Mouse (Mus musculus): Measurements from ENCODE around the gene Faf1. TPM values are rescaled to one million over a fixed set of nuclear protein-coding genes. Genes with fewer than 3 reads are reported as not detected.
A peak's percentile ranks its signal among the peaks of the same experiment; 100 is the strongest.

Gene Faf1
- polyA plus RNA-seq, 1 experiment from 2014 or later: 30.3 TPM

GRCm38 (mm10) chr4:109665101-109665981 lies 11.0 kb upstream of the Faf1 start:
- Histone ChIP-seq H3K4me1 (ENCODE audit: insufficient read depth) (0 out of 2 replicates have a peak, but pooled peaks cover 3% of the 10 kb centered on the region), H3K36me3 (ENCODE audit: insufficient read depth) (no peaks in the 10 kb centered on the region), H3K9ac (peak overlapping the region; percentile 89), H3K27me3 (ENCODE audit: insufficient read depth, low read length) (peaks cover 32% of the 10 kb centered on the region), H3K27ac (ENCODE audit: low read depth) (peak overlapping the region; percentile 93), H3K4me2 (peak overlapping the region; percentile 92), H3K9me3 (ENCODE audit: low read depth, low read length) (no peaks in the 10 kb centered on the region), H3K4me3 (ENCODE audit: low read depth, low read length) (peak overlapping the region; percentile 69)
- peak; percentile 59 for ATAC-seq (ENCODE audit: insufficient read depth)
- under 1% methylated on average over 49 of the region's 49 CpGs for WGBS
- DNase-seq: peak; percentile 75
- no peak for TF ChIP-seq CTCF (IDR thresholded peaks at IDR 0.05; ENCODE audit: low read depth)

- peak overlapping the region; percentile 89 for H3K9ac ChIP-seq
- H3K9me3 ChIP-seq (ENCODE audit: low read depth, low read length): no peaks in the 10 kb centered on the region
- H3K4me2 ChIP-seq: peak overlapping the region; percentile 92
- H3K27ac ChIP-seq (ENCODE audit: low read depth): peak overlapping the region; percentile 93
- H3K36me3 ChIP-seq (ENCODE audit: insufficient read depth): no peaks in the 10 kb centered on the region
- DNase-seq (peak; percentile 65), ATAC-seq (ENCODE audit: insufficient read depth) (peak; percentile 46)
- H3K4me1 ChIP-seq (ENCODE audit: insufficient read depth): 0 out of 2 replicates have a peak, but pooled peaks cover 3% of the 10 kb centered on the region
- WGBS: under 1% methylated on average over 49 of the region's 49 CpGs
- peak overlapping the region; percentile 69 for H3K4me3 ChIP-seq (ENCODE audit: low read depth, low read length)
- peaks cover 29% of the 10 kb centered on the region for H3K27me3 ChIP-seq (ENCODE audit: insufficient read depth, low read length)
- no peak for TF ChIP-seq CTCF (IDR thresholded peaks at IDR 0.05; ENCODE audit: low read depth)
Measured at GRCm38 (mm10) chr4:109665982-109666460, 10.4 kb upstream of the Faf1 start.

GRCm38 (mm10) chr4:109666461-109667269 lies 9.7 kb upstream of the Faf1 start, which contains the start of gene Cdkn2c:
Cdkn2c (minus strand) TSS chr4:109667189.
- Histone ChIP-seq H3K4me2 (peak within 1 kb of the TSS; percentile 92), H3K27me3 (ENCODE audit: insufficient read depth, low read length) (peaks cover 22% of the 10 kb centered on the region), H3K9me3 (ENCODE audit: low read depth, low read length) (no peaks in the 10 kb centered on the region), H3K4me1 (ENCODE audit: insufficient read depth) (0 out of 2 replicates have a peak, but pooled peaks cover 3% of the 10 kb centered on the region), H3K27ac (ENCODE audit: low read depth) (peak within 1 kb of the TSS; percentile 93), H3K9ac (peak within 1 kb of the TSS; percentile 89), H3K36me3 (ENCODE audit: insufficient read depth) (no peaks in the 10 kb centered on the region), H3K4me3 (ENCODE audit: low read depth, low read length) (peak within 1 kb of the TSS; percentile 69)
- WGBS: under 1% methylated on average over 64 of the region's 64 CpGs
- peak; percentile 96 for DNase-seq
- TF ChIP-seq CTCF (IDR thresholded peaks at IDR 0.05; ENCODE audit: low read depth): no peak
- ATAC-seq (ENCODE audit: insufficient read depth): peak; percentile 96

GRCm38 (mm10) chr4:109667518-109667917 lies 8.9 kb upstream of the Faf1 start:
- ATAC-seq (ENCODE audit: insufficient read depth): no peak
- H3K9me3 ChIP-seq (ENCODE audit: low read depth, low read length): no peaks in the 10 kb centered on the region
- peak overlapping the region; percentile 92 for H3K4me2 ChIP-seq
- H3K36me3 ChIP-seq (ENCODE audit: insufficient read depth): no peaks in the 10 kb centered on the region
- H3K4me3 ChIP-seq (ENCODE audit: low read depth, low read length): peak overlapping the region; percentile 69
- TF ChIP-seq CTCF (IDR thresholded peaks at IDR 0.05; ENCODE audit: low read depth): no peak
- WGBS: 58% methylated on average over 2 of the region's 2 CpGs
- H3K4me1 ChIP-seq (ENCODE audit: insufficient read depth): 0 out of 2 replicates have a peak, but pooled peaks cover 3% of the 10 kb centered on the region
- DNase-seq: no peak
- peaks cover 16% of the 10 kb centered on the region for H3K27me3 ChIP-seq (ENCODE audit: insufficient read depth, low read length)
- H3K9ac ChIP-seq: peak overlapping the region; percentile 89
- H3K27ac ChIP-seq (ENCODE audit: low read depth): no peak overlapping the region

GRCm38 (mm10) chr4:109670213-109670612 lies 6.2 kb upstream of the Faf1 start:
- no peak overlapping the region for H3K27ac ChIP-seq (ENCODE audit: low read depth)
- H3K9me3 ChIP-seq (ENCODE audit: low read depth, low read length): no peaks in the 10 kb centered on the region
- no peak for ATAC-seq (ENCODE audit: insufficient read depth)
- no peaks in the 10 kb centered on the region for H3K36me3 ChIP-seq (ENCODE audit: insufficient read depth)
- H3K4me3 ChIP-seq (ENCODE audit: low read depth, low read length): no peak overlapping the region
- H3K9ac ChIP-seq: no peak overlapping the region
- H3K4me2 ChIP-seq: no peak overlapping the region
- no peaks in the 10 kb centered on the region for H3K4me1 ChIP-seq (ENCODE audit: insufficient read depth)
- peak; percentile 19; the same call in 1 of the 2 replicates for TF ChIP-seq CTCF (IDR thresholded peaks at IDR 0.05; ENCODE audit: low read depth)
- H3K27me3 ChIP-seq (ENCODE audit: insufficient read depth, low read length): no peaks in the 10 kb centered on the region; the same call in 1 of the 2 replicates
- peak; percentile 73 for DNase-seq
- 62% methylated on average over 2 of the region's 2 CpGs for WGBS

- H3K4me2 ChIP-seq: no peak overlapping the region
- no peak overlapping the region for H3K4me3 ChIP-seq (ENCODE audit: low read depth, low read length)
- H3K9ac ChIP-seq: no peak overlapping the region
- ATAC-seq (ENCODE audit: insufficient read depth): no peak
- H3K4me1 ChIP-seq (ENCODE audit: insufficient read depth): no peaks in the 10 kb centered on the region
- H3K27me3 ChIP-seq (ENCODE audit: insufficient read depth, low read length): no peaks in the 10 kb centered on the region
- no peak for DNase-seq
- no peak overlapping the region for H3K27ac ChIP-seq (ENCODE audit: low read depth)
- WGBS: 69% methylated on average over 1 of the region's 1 CpGs
- TF ChIP-seq CTCF (IDR thresholded peaks at IDR 0.05; ENCODE audit: low read depth): no peak
- H3K36me3 ChIP-seq (ENCODE audit: insufficient read depth): no peaks in the 10 kb centered on the region
- H3K9me3 ChIP-seq (ENCODE audit: low read depth, low read length): no peaks in the 10 kb centered on the region
Measured at GRCm38 (mm10) chr4:109671941-109672340, 4.4 kb upstream of the Faf1 start.
